Mouse (Mus musculus) lung, postnatal 10 days (tissue): ENCODE results near the gene Ets1.

ENCODE experiments used
- DNase-seq: peaks from one replicate; pipeline ENCODE4 v3.0.0; 2021

The Ets1 gene

GRCm38 (mm10) chr9:32666611-32667517, 30.8 kb downstream of the Ets1 start:
- DNase-seq, result peak; percentile 81

- peak; percentile 29 for DNase-seq
Measured at GRCm38 (mm10) chr9:32667518-32667908, 31.5 kb downstream of the Ets1 start.

- peak; percentile 30 for DNase-seq
Measured at GRCm38 (mm10) chr9:32668075-32668673, 32.2 kb downstream of the Ets1 start.

GRCm38 (mm10) chr9:32669397-32669796, 33.4 kb downstream of the Ets1 start:
- DNase-seq, result peak; percentile 32

- peak; percentile 94 for DNase-seq
Measured at GRCm38 (mm10) chr9:32671970-32672859, 36.2 kb downstream of the Ets1 start.

- DNase-seq, result peak; percentile 53
Measured at GRCm38 (mm10) chr9:32673923-32674322, 37.9 kb downstream of the Ets1 start.

- DNase-seq, result peak; percentile 47
Measured at GRCm38 (mm10) chr9:32675671-32676409, 39.8 kb downstream of the Ets1 start.

GRCm38 (mm10) chr9:32676480-32676879, 40.5 kb downstream of the Ets1 start:
- DNase-seq, result no peak

- no peak for DNase-seq
Measured at GRCm38 (mm10) chr9:32677646-32678045, 41.6 kb downstream of the Ets1 start.

- no peak for DNase-seq
Measured at GRCm38 (mm10) chr9:32678120-32678757, 42.2 kb downstream of the Ets1 start.

GRCm38 (mm10) chr9:32679531-32679930, 43.5 kb downstream of the Ets1 start:
- no peak for DNase-seq

GRCm38 (mm10) chr9:32680201-32680600, 44.2 kb downstream of the Ets1 start:
- no peak for DNase-seq

- DNase-seq, result no peak
Measured at GRCm38 (mm10) chr9:32685793-32686558, 50.0 kb downstream of the Ets1 start.

GRCm38 (mm10) chr9:32688351-32688750, 52.3 kb downstream of the Ets1 start:
- DNase-seq, result no peak

GRCm38 (mm10) chr9:32691151-32691925, 55.3 kb downstream of the Ets1 start:
- no peak for DNase-seq

GRCm38 (mm10) chr9:32692944-32693343, 56.9 kb downstream of the Ets1 start:
- no peak for DNase-seq

- no peak for DNase-seq
Measured at GRCm38 (mm10) chr9:32693411-32693810, 57.4 kb downstream of the Ets1 start.

GRCm38 (mm10) chr9:32694111-32694824, 58.2 kb downstream of the Ets1 start:
- DNase-seq, result no peak

- DNase-seq, result no peak
Measured at GRCm38 (mm10) chr9:32694916-32695490, 59.0 kb downstream of the Ets1 start.
